Comparison of ENCODE assay signal across 19 mouse cellular contexts in the genomic region with DNA sequence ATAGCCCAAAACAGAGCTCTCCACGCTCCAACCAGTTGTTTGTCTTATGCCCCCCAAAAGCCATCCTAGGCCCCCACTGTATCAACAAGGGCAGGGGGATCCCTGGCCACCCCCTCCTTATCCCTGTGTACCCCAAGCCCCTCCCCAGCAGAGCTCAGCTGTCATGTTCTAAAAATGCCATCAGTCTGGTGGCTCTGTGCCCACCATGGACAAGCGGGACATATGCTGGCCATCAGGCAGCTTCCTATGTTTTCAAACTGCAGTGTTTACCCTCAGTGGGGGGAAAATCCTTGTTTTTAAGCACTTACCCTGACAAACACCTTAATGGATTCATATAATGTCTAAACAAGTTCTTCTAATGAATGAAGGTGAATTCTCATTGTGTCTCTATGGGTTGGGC.
DNase-seq lines count a peak whose midpoint lies in the region; ATAC-seq lines count a peak whose summit lies in the region.
"Had no signal": no experiment of that assay in that cellular context is flagged by ENCODE, and none has a peak within 500 bp of the region (broad histone marks: within the 10 kb centered on the region; RNA-seq: fewer than 3 reads in every experiment).

No protein-coding gene starts in this region.

- ATAC-seq in kidney, embryonic 15.5 days (replicated peaks; ENCODE audit: low FRiP score), result 0 out of 2 replicates have a peak, but pooled peaks have one; percentile 6
- ATAC-seq in kidney, embryonic 16.5 days (ENCODE audit: low FRiP score, low TSS enrichment), result no peak
- ATAC-seq: activated CD4-positive, CD25-positive, alpha-beta regulatory T cell, adult 4 months; forebrain, embryonic 16.5 days; hindbrain, embryonic 16.5 days; inflammation-experienced regulatory T-cells, adult 6 months; intestine, postnatal 0 days; Patski had no signal

- no peaks in the 10 kb centered on the region for H3K9me3 ChIP-seq in kidney, embryonic 15.5 days (replicated peaks)
- H3K9me3 ChIP-seq in kidney, embryonic 16.5 days (ENCODE audit: low read length), result no peaks in the 10 kb centered on the region
- H3K9me3 ChIP-seq: forebrain, embryonic 12.5 days; heart, embryonic 12.5 days had no signal

- DNase-seq in cerebellum, adult 11-12 months, result peak; percentile 29
- no peak for DNase-seq in cerebellum, postnatal 4 days (ENCODE audit: low spot score in 2 of 2)
- peak; percentile 32 for DNase-seq in cerebellum, adult 9-11 months
- DNase-seq in cerebellum, postnatal 36 days, result peak; percentile 35 to 42
- no peak for DNase-seq in retina, embryonic 14.5 days (ENCODE audit: low spot score)
- no peak for DNase-seq in urinary bladder, postnatal 36 days (ENCODE audit: low spot score in 2 of 2)
- DNase-seq: adrenal gland, postnatal 14 days; gastrocnemius, postnatal 14 days; kidney, adult 8-10 months had no signal

- no peak overlapping the region for H3K27ac ChIP-seq in kidney, embryonic 15.5 days
- H3K27ac ChIP-seq in kidney, embryonic 16.5 days (ENCODE audit: low read length), result no peak overlapping the region
- H3K27ac ChIP-seq: forebrain, embryonic 12.5 days had no signal

- peaks cover 1% of the 10 kb centered on the region; the same call in 1 of the 2 replicates for H3K27me3 ChIP-seq in kidney, embryonic 15.5 days
- no peaks in the 10 kb centered on the region for H3K27me3 ChIP-seq in kidney, embryonic 16.5 days (ENCODE audit: insufficient read depth, low read length)
- H3K27me3 ChIP-seq: forebrain, embryonic 12.5 days had no signal

- H3K4me1 ChIP-seq in kidney, embryonic 15.5 days, result 0 out of 2 replicates have a peak, but pooled peaks cover 8% of the 10 kb centered on the region
- H3K4me1 ChIP-seq in kidney, embryonic 16.5 days (ENCODE audit: insufficient read depth, low read length), result no peaks in the 10 kb centered on the region; the same call in 1 of the 2 replicates
- H3K4me1 ChIP-seq: heart, embryonic 12.5 days had no signal

- H3K4me3 ChIP-seq in kidney, embryonic 15.5 days (replicated peaks), result no peak overlapping the region
- no peak overlapping the region for H3K4me3 ChIP-seq in kidney, embryonic 16.5 days (ENCODE audit: low read length)
- H3K4me3 ChIP-seq: forebrain, embryonic 12.5 days; heart, embryonic 12.5 days had no signal

- WGBS in kidney, embryonic 15.5 days, result 89% methylated on average over 2 of the region's 2 CpGs
- 92% methylated on average over 2 of the region's 2 CpGs for WGBS in kidney, embryonic 16.5 days

- no peak overlapping the region for H3K4me2 ChIP-seq in kidney, embryonic 15.5 days
- no peak overlapping the region for H3K4me2 ChIP-seq in kidney, embryonic 16.5 days (replicated peaks; ENCODE audit: low read depth, low read length)
- H3K4me2 ChIP-seq: forebrain, embryonic 12.5 days; heart, embryonic 12.5 days had no signal

- no peak overlapping the region for H3K9ac ChIP-seq in kidney, embryonic 15.5 days
- no peak overlapping the region for H3K9ac ChIP-seq in kidney, embryonic 16.5 days (replicated peaks; ENCODE audit: low read length)
- H3K9ac ChIP-seq: forebrain, embryonic 12.5 days; heart, embryonic 12.5 days had no signal

- no peaks in the 10 kb centered on the region for H3K36me3 ChIP-seq in kidney, embryonic 15.5 days
- no peaks in the 10 kb centered on the region for H3K36me3 ChIP-seq in kidney, embryonic 16.5 days (ENCODE audit: insufficient read depth, low read length)
- H3K36me3 ChIP-seq: forebrain, embryonic 12.5 days; heart, embryonic 12.5 days had no signal

Comparison
In these comparisons a context has a peak if more than half of its experiments do, and no peak if none do; other contexts are left out.
1. DNase-seq: peak in cerebellum, adult 11-12 months (single experiment), cerebellum, adult 9-11 months (single experiment) and cerebellum, postnatal 36 days (2 of 2); none in cerebellum, postnatal 4 days (0 of 2), retina, embryonic 14.5 days (single experiment) and urinary bladder, postnatal 36 days (0 of 2).